Mouse (Mus musculus) heart, embryonic 14.5 days (tissue): ENCODE results near the gene Mrnip. TPM values are rescaled to one million over a fixed set of nuclear protein-coding genes. Genes with fewer than 3 reads are reported as not detected.

Source experiments
- ATAC-seq: fragments of 200-750 bp; cut with Nextera tagmentation; 2 replicates; pipeline ENCODE4 v1.8.0; 2017; ENCODE audit warnings: low read depth, moderate TSS enrichment; ENCODE audit not compliant: insufficient number of reproducible peaks, insufficient read depth, low FRiP score
- H3K27ac ChIP-seq, 2 experiments: fragments of 200-500 bp in 1 of 2; fragments of 300-500 bp in 1 of 2; sonication (generic) in 1 of 2; replicated peaks in 1 of 2; 2 replicates each; pipeline ENCODE4 v1.5.1; 2012 to 2014; ENCODE audit warnings: low read depth in 2 of 2, low read length in 2 of 2, control low read depth in 1 of 2, mild to moderate bottlenecking in 1 of 2, mixed read lengths in 1 of 2; ENCODE audit not compliant: control insufficient read depth in 1 of 2, insufficient read depth in 1 of 2
- H3K27me3 ChIP-seq: fragments of 300-500 bp; sonication (generic); 2 replicates; pipeline ENCODE4 v1.6.1; 2014; ENCODE audit warnings: mild to moderate bottlenecking, low read length, control low read depth; ENCODE audit not compliant: control insufficient read depth, insufficient read depth
- H3K36me3 ChIP-seq: fragments of 300-500 bp; sonication (generic); 2 replicates; pipeline ENCODE4 v1.6.1; 2014; ENCODE audit warnings: mild to moderate bottlenecking, control low read depth, low read length, mixed read lengths; ENCODE audit not compliant: control insufficient read depth, insufficient read depth
- H3K4me1 ChIP-seq, 2 experiments: fragments of 200-500 bp in 1 of 2; fragments of 300-500 bp in 1 of 2; sonication (generic) in 1 of 2; 2 replicates each; pipeline ENCODE4 v1.6.1; 2012 to 2014; ENCODE audit warnings: low read length in 2 of 2, control low read depth in 1 of 2, mixed read lengths in 1 of 2; ENCODE audit not compliant: control insufficient read depth in 2 of 2, insufficient read depth in 2 of 2
- H3K4me2 ChIP-seq: fragments of 300-500 bp; sonication (generic); 2 replicates; pipeline ENCODE4 v1.6.1; 2014; ENCODE audit warnings: mild to moderate bottlenecking, low read length
- H3K4me3 ChIP-seq, 2 experiments: fragments of 200-500 bp in 1 of 2; fragments of 300-500 bp in 1 of 2; sonication (generic) in 1 of 2; 2 replicates each; pipeline ENCODE4 v1.5.1; 2012 to 2014; ENCODE audit warnings: low read length in 2 of 2, mild to moderate bottlenecking in 2 of 2, control low read depth in 1 of 2, low read depth in 1 of 2, moderate library complexity in 1 of 2; ENCODE audit not compliant: control insufficient read depth in 1 of 2, insufficient read depth in 1 of 2
- H3K9ac ChIP-seq: fragments of 300-500 bp; sonication (generic); 2 replicates; pipeline ENCODE4 v1.6.1; 2014; ENCODE audit warnings: mild to moderate bottlenecking, low read length
- H3K9me3 ChIP-seq: fragments of 300-500 bp; sonication (generic); 2 replicates; pipeline ENCODE4 v1.6.1; 2016; ENCODE audit warnings: low read length, control low read depth; ENCODE audit not compliant: control insufficient read depth
- WGBS: fragments of 180-500 bp; shearing (Covaris S2); extraction: QIAGEN DNeasy Blood & Tissue Kit; methylation state at CpG from one replicate; pipeline ENCODE4 v1.1.7; 2014; 5-methylcytosine and 5-hydroxymethylcytosine counted together
- polyA plus RNA-seq: library from polyadenylated mRNA; unstranded; fragments of >200 nt; fragmentation: Nextera tagmentation; extraction: Ambion mirVana; gene quantifications from 2 replicates; pipeline ENCODE4 v1.2.1, GENCODE M21; 2014

Gene Mrnip
- polyA plus RNA-seq, 1 experiment from 2014 or later = 10.9 TPM

GRCm38 (mm10) chr11:50161578-50162304, 12.5 kb upstream of the Mrnip start:
- no peaks in the 10 kb centered on the region for H3K27me3 ChIP-seq
- H3K4me3 ChIP-seq = no peak overlapping the region
- no peak overlapping the region for H3K4me2 ChIP-seq
- no peak overlapping the region for H3K9ac ChIP-seq
- no peak overlapping the region for H3K27ac ChIP-seq
- ATAC-seq = no peak
- peaks cover 83% of the 10 kb centered on the region for H3K36me3 ChIP-seq
- WGBS = 65% methylated on average over 10 of the region's 10 CpGs
- H3K9me3 ChIP-seq = no peaks in the 10 kb centered on the region
- no peaks in the 10 kb centered on the region; a peak in 1 of 4 replicates for H3K4me1 ChIP-seq

- Histone ChIP-seq H3K27ac (no peak overlapping the region), H3K4me1 (no peaks in the 10 kb centered on the region; a peak in 1 of 4 replicates), H3K4me2 (no peak overlapping the region), H3K4me3 (no peak overlapping the region), H3K36me3 (peaks cover 78% of the 10 kb centered on the region), H3K27me3 (no peaks in the 10 kb centered on the region), H3K9me3 (no peaks in the 10 kb centered on the region), H3K9ac (no peak overlapping the region)
- 95% methylated on average over 3 of the region's 3 CpGs for WGBS
- ATAC-seq = no peak
Measured at GRCm38 (mm10) chr11:50162338-50163050, 11.8 kb upstream of the Mrnip start.

- no peak overlapping the region for H3K4me3 ChIP-seq
- peaks cover 71% of the 10 kb centered on the region for H3K36me3 ChIP-seq
- no peak overlapping the region for H3K4me2 ChIP-seq
- no peaks in the 10 kb centered on the region for H3K27me3 ChIP-seq
- H3K27ac ChIP-seq = no peak overlapping the region
- no peak overlapping the region for H3K9ac ChIP-seq
- ATAC-seq = no peak
- H3K4me1 ChIP-seq = no peaks in the 10 kb centered on the region
- no peaks in the 10 kb centered on the region for H3K9me3 ChIP-seq
- 81% methylated on average over 5 of the region's 5 CpGs for WGBS
Measured at GRCm38 (mm10) chr11:50168352-50168751, 5.9 kb upstream of the Mrnip start.

- H3K27me3 ChIP-seq = no peaks in the 10 kb centered on the region
- ATAC-seq = peak; percentile 98
- peaks cover 0 to 7% of the 10 kb centered on the region in 2 experiments; a peak in 3 of 4 replicates for H3K4me1 ChIP-seq
- no peaks in the 10 kb centered on the region for H3K9me3 ChIP-seq
- peak overlapping the region; percentile 66 to 76 for H3K4me3 ChIP-seq
- peak overlapping the region; percentile 95 for H3K4me2 ChIP-seq
- H3K27ac ChIP-seq = no peak overlapping the region; a peak in 1 of 4 replicates
- H3K36me3 ChIP-seq = peaks cover 39% of the 10 kb centered on the region
- H3K9ac ChIP-seq = peak overlapping the region; percentile 87
- under 1% methylated on average over 26 of the region's 27 CpGs for WGBS
Measured at GRCm38 (mm10) chr11:50174730-50175187, 515 bp downstream of the Mrnip start.

GRCm38 (mm10) chr11:50176351-50176750, 2.1 kb downstream of the Mrnip start:
- H3K4me3 ChIP-seq = no peak overlapping the region
- H3K4me2 ChIP-seq = no peak overlapping the region
- peaks cover 0 to 7% of the 10 kb centered on the region in 2 experiments; a peak in 3 of 4 replicates for H3K4me1 ChIP-seq
- H3K9ac ChIP-seq = no peak overlapping the region
- peaks cover 24% of the 10 kb centered on the region for H3K36me3 ChIP-seq
- no peak for ATAC-seq
- no peak overlapping the region for H3K27ac ChIP-seq
- no peaks in the 10 kb centered on the region for H3K27me3 ChIP-seq
- WGBS = 84% methylated on average over 3 of the region's 3 CpGs
- no peaks in the 10 kb centered on the region for H3K9me3 ChIP-seq

GRCm38 (mm10) chr11:50177111-50177510, 2.9 kb downstream of the Mrnip start:
- Histone ChIP-seq H3K4me1 (peaks cover 0 to 7% of the 10 kb centered on the region in 2 experiments; a peak in 3 of 4 replicates), H3K4me2 (no peak overlapping the region), H3K9me3 (no peaks in the 10 kb centered on the region), H3K9ac (no peak overlapping the region), H3K36me3 (peaks cover 17% of the 10 kb centered on the region), H3K4me3 (no peak overlapping the region), H3K27me3 (no peaks in the 10 kb centered on the region), H3K27ac (no peak overlapping the region)
- 62% methylated on average over 6 of the region's 6 CpGs for WGBS
- no peak for ATAC-seq

- no peaks in the 10 kb centered on the region for H3K9me3 ChIP-seq
- peaks cover 17% of the 10 kb centered on the region for H3K36me3 ChIP-seq
- no peak for ATAC-seq
- 0 out of 4 replicates have a peak overlapping the region, but pooled peaks of 1 of the 2 experiments have one; percentile 33 for H3K27ac ChIP-seq
- no peak overlapping the region; the same call in 1 of the 2 replicates for H3K9ac ChIP-seq
- peaks cover 2 to 15% of the 10 kb centered on the region in 2 experiments for H3K4me1 ChIP-seq
- no peak overlapping the region for H3K4me2 ChIP-seq
- H3K27me3 ChIP-seq = no peaks in the 10 kb centered on the region
- 72% methylated on average over 5 of the region's 5 CpGs for WGBS
- H3K4me3 ChIP-seq = no peak overlapping the region
Measured at GRCm38 (mm10) chr11:50178532-50179488, 4.6 kb downstream of the Mrnip start.
